Mouse (Mus musculus) spleen, adult 2 months (tissue): Measurements from ENCODE around the gene 4933427D14Rik. TPM values are rescaled to one million over a fixed set of nuclear protein-coding genes. Genes with fewer than 3 reads are reported as not detected.

Source experiments
- DNase-seq, 2 experiments: peaks; one replicate each; pipeline versions ENCODE4 v3.0.0 to v3.0.0-alpha.2; 2012 to 2021; ENCODE audit warnings: low spot score in 2 of 2, low read depth in 1 of 2
- H3K27ac ChIP-seq: fragments of 200-500 bp; 2 replicates; pipeline ENCODE4 v1.5.1; 2012; ENCODE audit warnings: low read length, inconsistent platforms; ENCODE audit not compliant: insufficient read depth
- H3K27me3 ChIP-seq: fragments of 200-500 bp; 2 replicates; pipeline ENCODE4 v1.6.1; 2012; ENCODE audit warnings: mild to moderate bottlenecking, moderate library complexity, low read length, inconsistent platforms; ENCODE audit not compliant: control insufficient read depth, insufficient read depth
- H3K36me3 ChIP-seq: fragments of 200-500 bp; 2 replicates; pipeline ENCODE4 v1.6.1; 2012; ENCODE audit warnings: mild to moderate bottlenecking, low read length, inconsistent platforms; ENCODE audit not compliant: control insufficient read depth, insufficient read depth
- H3K4me1 ChIP-seq: fragments of 200-500 bp; 2 replicates; pipeline ENCODE4 v1.6.1; 2011; ENCODE audit warnings: inconsistent platforms; ENCODE audit not compliant: control insufficient read depth, insufficient read depth, insufficient read length
- H3K4me3 ChIP-seq: fragments of 200-500 bp; 2 replicates; pipeline ENCODE4 v1.5.1; 2011; ENCODE audit warnings: mild to moderate bottlenecking, inconsistent platforms; ENCODE audit not compliant: insufficient read depth, insufficient read length; ENCODE audit errors: extremely low read depth
- CTCF ChIP-seq: fragments of 200-500 bp; IDR thresholded peaks from 2 replicates; pipeline ENCODE4 v1.5.1; 2011; ENCODE audit warnings: mild to moderate bottlenecking, inconsistent platforms; ENCODE audit not compliant: insufficient read depth, insufficient read length, insufficient replicate concordance; ENCODE audit errors: extremely low read depth
- POLR2A ChIP-seq: fragments of 200-500 bp; IDR thresholded peaks from 2 replicates; pipeline ENCODE4 v1.6.1; 2011; ENCODE audit warnings: low read depth, low read length, inconsistent platforms
- WGBS: fragments of 180-500 bp; shearing (Covaris S2); methylation state at CpG from one replicate; pipeline ENCODE4 v1.1.7; 2018; 5-methylcytosine and 5-hydroxymethylcytosine counted together
- polyA plus RNA-seq: library from polyadenylated mRNA; depleted of rRNA; stranded (reverse); fragments of >200 nt; gene quantifications from 2 replicates; pipeline ENCODE4 v1.2.3, GENCODE M21; 2012

The 4933427D14Rik gene
- polyA plus RNA-seq, 1 experiment: 3.6 TPM

DNA sequence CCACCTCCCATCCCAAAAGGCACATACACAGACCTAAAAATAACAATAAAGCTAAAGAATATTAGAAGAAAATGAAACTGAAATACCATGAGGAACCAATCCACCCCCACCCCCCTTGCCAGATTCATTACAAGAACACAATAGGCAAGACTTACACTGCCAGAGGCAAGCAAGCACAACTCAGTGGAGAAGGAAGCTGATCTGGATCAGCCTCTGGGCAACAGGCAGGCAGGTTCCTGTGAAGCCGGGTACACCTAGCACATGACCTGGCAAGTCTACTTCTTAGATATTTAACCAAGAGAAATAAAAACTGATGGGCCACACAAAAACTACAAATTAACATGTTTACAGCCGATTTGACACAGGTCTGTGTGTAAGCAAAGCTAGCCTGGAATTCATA lies 44.1 kb downstream of the 4933427D14Rik start:
- no peak overlapping the region for H3K27ac ChIP-seq
- DNase-seq: no peak
- WGBS: 91% methylated on average over 2 of the region's 2 CpGs
- TF ChIP-seq POLR2A: no peak
- no peak for TF ChIP-seq CTCF
- peaks cover 17% of the 10 kb centered on the region for H3K36me3 ChIP-seq
- no peaks in the 10 kb centered on the region for H3K4me1 ChIP-seq
- no peak overlapping the region for H3K4me3 ChIP-seq
- H3K27me3 ChIP-seq: no peaks in the 10 kb centered on the region

GRCm38 (mm10) chr11:72156624-72157023 lies 50.6 kb downstream of the 4933427D14Rik start:
- 92% methylated on average over 2 of the region's 2 CpGs for WGBS
- Histone ChIP-seq H3K27ac (no peak overlapping the region), H3K4me3 (no peak overlapping the region), H3K27me3 (no peaks in the 10 kb centered on the region), H3K4me1 (no peaks in the 10 kb centered on the region; the same call in 1 of the 2 replicates), H3K36me3 (peaks cover 12% of the 10 kb centered on the region)
- TF ChIP-seq CTCF: no peak
- TF ChIP-seq POLR2A: no peak
- DNase-seq: no peak

- Histone ChIP-seq H3K27me3 (no peaks in the 10 kb centered on the region), H3K4me1 (no peaks in the 10 kb centered on the region; the same call in 1 of the 2 replicates), H3K36me3 (peaks cover 12% of the 10 kb centered on the region), H3K4me3 (no peak overlapping the region), H3K27ac (no peak overlapping the region)
- TF ChIP-seq CTCF (no peak), POLR2A (no peak)
- no peak for DNase-seq
- 88% methylated on average over 4 of the region's 4 CpGs for WGBS
Measured at GRCm38 (mm10) chr11:72155981-72156428, 51.3 kb downstream of the 4933427D14Rik start.

GRCm38 (mm10) chr11:72155186-72155980 lies 51.9 kb downstream of the 4933427D14Rik start:
- Histone ChIP-seq H3K36me3 (peaks cover 12% of the 10 kb centered on the region), H3K4me1 (no peaks in the 10 kb centered on the region; the same call in 1 of the 2 replicates), H3K27me3 (no peaks in the 10 kb centered on the region), H3K4me3 (no peak overlapping the region), H3K27ac (no peak overlapping the region)
- 92% methylated on average over 11 of the region's 11 CpGs for WGBS
- TF ChIP-seq POLR2A (no peak), CTCF (no peak)
- no peak for DNase-seq

DNA sequence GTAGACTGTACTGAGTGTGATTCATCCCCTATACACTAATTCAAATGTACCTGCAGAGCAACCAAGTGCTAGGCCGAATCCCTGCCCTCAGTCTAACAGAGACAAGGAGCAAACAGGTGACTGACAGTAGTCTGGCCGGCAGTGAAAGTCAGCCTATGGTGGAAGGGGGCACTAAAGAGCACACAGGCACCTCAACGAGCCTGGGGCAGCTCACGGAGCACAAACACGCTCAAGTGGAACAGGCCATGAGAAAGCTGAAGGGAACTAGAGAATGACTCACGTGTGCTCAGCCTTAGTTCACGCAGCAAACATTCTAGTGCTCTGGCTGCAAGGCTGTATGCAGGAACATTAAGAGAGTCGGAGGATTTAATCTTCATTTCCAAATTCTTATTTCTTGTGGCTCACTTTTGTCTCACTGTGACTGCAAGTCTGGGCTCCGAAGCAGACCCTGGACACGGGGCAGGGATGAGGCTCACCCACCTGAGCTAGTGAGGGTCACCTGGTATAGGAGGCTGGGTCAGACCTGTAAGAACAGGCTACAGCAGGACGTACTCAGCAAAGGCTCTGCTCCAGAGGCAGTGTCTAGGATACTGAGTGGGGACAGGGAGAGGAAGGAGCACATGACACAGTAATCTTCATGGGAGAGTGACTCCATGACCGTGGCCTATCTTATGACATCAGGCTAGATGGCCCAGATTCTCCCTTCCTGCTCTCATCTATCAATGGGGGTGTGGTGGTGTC lies 54.0 kb downstream of the 4933427D14Rik start:
- no peaks in the 10 kb centered on the region for H3K27me3 ChIP-seq
- H3K4me3 ChIP-seq: no peak overlapping the region
- H3K36me3 ChIP-seq: peaks cover 8% of the 10 kb centered on the region
- peaks cover 4% of the 10 kb centered on the region; the same call in 1 of the 2 replicates for H3K4me1 ChIP-seq
- no peak for DNase-seq
- TF ChIP-seq CTCF (no peak), POLR2A (no peak)
- H3K27ac ChIP-seq: no peak overlapping the region
- WGBS: 85% methylated on average over 12 of the region's 12 CpGs

DNA sequence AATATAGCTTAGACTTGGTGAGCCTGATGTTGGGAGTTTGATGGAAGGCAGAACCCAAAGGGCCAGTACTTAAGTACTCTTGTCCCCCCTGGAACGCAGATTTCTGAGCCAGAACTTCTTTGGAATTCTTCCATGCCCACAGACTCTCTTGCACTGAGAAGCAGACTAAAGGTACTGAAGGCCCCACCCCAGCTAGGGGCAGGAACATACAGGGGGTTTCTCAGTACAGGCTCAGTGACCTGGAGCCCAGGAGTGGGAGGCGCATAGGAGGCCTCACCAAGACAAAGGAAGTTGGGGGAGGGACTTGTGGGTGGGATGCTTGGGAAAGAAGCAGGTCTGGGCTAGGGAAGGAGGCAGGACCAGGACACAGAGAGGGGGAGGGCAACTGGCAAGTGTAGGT lies 56.1 kb downstream of the 4933427D14Rik start:
- Histone ChIP-seq H3K4me1 (peaks cover 5% of the 10 kb centered on the region; the same call in 1 of the 2 replicates), H3K4me3 (no peak overlapping the region), H3K27me3 (no peaks in the 10 kb centered on the region), H3K36me3 (peaks cover 4% of the 10 kb centered on the region), H3K27ac (no peak overlapping the region)
- 94% methylated on average over 2 of the region's 2 CpGs for WGBS
- no peak for TF ChIP-seq POLR2A
- no peak for TF ChIP-seq CTCF
- DNase-seq: no peak
